Mouse (Mus musculus): ENCODE data around the gene Zbtb20. TPM values are rescaled to one million over a fixed set of nuclear protein-coding genes. Genes with fewer than 3 reads are reported as not detected.

The Zbtb20 gene
- total RNA-seq, 2 experiments from 2014 or later = 78.8 to 85.4 TPM

DNA sequence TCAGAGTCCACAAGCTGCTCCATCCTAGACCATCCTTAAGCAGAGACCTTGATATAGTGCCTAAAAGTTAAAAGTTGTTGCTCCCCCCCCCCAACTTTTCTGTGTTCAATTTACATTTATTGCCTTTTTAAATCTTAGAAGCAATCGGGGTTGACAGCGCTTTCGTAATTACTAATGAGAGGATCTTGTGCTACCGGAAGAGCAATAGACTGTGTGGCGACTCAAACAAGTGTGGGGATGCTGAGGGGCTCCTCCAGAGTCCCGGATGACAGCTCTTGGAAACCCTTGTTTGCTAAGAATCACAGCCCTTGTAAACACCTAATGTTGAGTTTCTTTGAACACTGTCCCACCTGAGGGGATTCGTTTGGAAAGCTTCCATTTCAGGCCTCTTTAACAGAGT lies 758.4 kb downstream of the Zbtb20 start:
- no peak for DNase-seq (ENCODE audit: low spot score in 2 of 2)

DNA sequence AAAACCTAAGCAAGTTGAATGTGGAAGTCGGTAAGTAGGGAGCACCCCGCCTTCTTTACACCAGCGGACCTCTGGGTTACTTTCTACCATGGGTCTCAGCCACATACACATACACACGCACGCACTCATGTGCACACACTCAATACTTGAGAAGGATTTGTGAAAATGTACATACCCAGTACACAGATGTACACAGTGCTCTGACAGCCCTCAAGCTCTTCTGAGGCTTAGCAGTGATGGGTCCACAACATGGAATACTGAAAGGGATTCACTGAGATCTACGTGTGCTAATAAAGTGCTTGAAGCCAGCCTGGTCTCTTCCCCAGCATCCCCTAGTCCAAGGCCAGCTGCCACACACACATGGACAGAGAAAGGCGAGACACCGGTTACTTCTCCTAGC lies 761.6 kb downstream of the Zbtb20 start:
- DNase-seq (ENCODE audit: low spot score in 2 of 2) = no peak

DNA sequence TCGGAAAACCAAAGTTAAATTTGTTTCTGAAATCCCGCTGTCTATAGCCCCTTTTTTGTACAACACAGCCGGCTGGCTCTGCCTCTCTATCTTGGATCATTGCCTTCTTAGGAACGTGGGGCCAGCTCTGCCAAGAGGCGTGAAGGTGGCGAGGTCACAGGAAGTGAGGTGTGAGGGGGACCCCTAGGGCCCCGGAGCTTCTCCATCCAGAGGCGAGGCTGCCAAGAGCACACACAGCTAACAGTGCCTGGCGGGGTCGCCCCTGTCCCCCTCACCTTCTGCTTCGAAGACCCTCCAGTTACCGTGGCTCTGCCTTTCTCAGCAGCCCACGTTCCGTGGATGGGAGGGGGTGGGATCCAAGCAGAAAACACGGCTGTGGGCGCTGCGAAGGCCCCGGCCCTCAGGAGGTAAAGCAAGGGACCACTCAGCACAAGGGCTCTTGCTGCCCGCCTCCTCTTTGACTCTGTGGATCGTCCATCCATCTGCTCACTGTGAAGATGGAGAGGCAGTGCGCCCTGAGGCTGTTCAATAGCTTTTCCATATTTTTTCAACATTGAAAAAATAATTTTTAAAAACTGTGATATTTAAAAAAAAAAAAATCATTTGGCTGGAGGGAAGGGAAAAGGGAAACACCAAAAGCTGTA lies 762.8 kb downstream of the Zbtb20 start:
- no peak for DNase-seq (ENCODE audit: low spot score in 2 of 2)

GRCm38 (mm10) chr16:43641230-43641629 lies 765.5 kb downstream of the Zbtb20 start:
- DNase-seq (ENCODE audit: low spot score in 2 of 2) = no peak

DNA sequence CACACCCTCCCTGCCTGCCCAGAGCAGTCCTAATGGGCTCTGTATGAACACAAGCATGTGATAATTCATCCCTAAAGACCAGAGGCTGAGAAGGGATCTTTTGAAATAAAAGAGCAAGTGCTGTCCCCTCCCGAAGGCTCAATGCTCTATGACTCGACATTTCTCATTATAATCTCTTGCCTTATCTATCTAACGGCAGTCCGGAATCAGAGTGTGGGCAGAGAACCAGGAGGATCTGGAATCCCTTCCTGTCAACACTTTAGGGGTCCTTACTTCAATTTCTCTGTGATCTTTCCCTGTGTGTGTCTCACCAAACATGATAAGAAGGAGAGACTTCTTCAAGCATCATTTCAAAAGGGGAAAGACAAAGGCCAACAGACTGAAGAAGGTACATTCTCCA lies 770.2 kb downstream of the Zbtb20 start:
- DNase-seq (ENCODE audit: low spot score in 2 of 2) = no peak

GRCm38 (mm10) chr16:43646943-43647342 lies 771.3 kb downstream of the Zbtb20 start:
- DNase-seq (ENCODE audit: low spot score in 2 of 2) = no peak

- DNase-seq (ENCODE audit: low spot score in 2 of 2) = no peak
Observed at GRCm38 (mm10) chr16:43647641-43648040, 772.0 kb downstream of the Zbtb20 start.

GRCm38 (mm10) chr16:43650355-43651080 lies 774.8 kb downstream of the Zbtb20 start:
- no peak for DNase-seq (ENCODE audit: low spot score in 2 of 2)

- no peak for DNase-seq (ENCODE audit: low spot score in 2 of 2)
Observed at GRCm38 (mm10) chr16:43653288-43653687, 777.6 kb downstream of the Zbtb20 start.

DNA sequence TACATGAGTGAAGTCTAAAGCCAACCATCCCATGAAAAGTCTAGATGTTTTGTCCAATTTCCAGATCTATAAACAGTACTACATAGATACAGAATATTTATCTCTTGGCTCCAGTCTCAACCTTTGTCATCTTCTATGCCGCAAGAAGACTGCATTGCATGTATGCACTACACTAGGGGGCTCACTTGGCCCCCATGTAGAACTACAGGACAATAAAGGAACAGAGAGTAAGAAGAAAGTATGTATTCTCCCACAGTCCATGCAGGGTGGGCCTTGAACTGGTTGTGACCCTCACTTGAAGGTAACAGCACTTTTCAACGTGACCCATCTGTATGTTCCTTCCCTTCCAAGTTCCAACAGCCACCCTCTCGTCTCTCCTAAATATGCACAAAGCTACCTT lies 778.6 kb downstream of the Zbtb20 start:
- no peak for DNase-seq (ENCODE audit: low spot score in 2 of 2)

- DNase-seq (ENCODE audit: low spot score in 2 of 2) = no peak
Observed at GRCm38 (mm10) chr16:43655183-43655787, 779.6 kb downstream of the Zbtb20 start.

- no peak for DNase-seq (ENCODE audit: low spot score in 2 of 2)
Observed at GRCm38 (mm10) chr16:43661576-43661975, 785.9 kb downstream of the Zbtb20 start.

DNA sequence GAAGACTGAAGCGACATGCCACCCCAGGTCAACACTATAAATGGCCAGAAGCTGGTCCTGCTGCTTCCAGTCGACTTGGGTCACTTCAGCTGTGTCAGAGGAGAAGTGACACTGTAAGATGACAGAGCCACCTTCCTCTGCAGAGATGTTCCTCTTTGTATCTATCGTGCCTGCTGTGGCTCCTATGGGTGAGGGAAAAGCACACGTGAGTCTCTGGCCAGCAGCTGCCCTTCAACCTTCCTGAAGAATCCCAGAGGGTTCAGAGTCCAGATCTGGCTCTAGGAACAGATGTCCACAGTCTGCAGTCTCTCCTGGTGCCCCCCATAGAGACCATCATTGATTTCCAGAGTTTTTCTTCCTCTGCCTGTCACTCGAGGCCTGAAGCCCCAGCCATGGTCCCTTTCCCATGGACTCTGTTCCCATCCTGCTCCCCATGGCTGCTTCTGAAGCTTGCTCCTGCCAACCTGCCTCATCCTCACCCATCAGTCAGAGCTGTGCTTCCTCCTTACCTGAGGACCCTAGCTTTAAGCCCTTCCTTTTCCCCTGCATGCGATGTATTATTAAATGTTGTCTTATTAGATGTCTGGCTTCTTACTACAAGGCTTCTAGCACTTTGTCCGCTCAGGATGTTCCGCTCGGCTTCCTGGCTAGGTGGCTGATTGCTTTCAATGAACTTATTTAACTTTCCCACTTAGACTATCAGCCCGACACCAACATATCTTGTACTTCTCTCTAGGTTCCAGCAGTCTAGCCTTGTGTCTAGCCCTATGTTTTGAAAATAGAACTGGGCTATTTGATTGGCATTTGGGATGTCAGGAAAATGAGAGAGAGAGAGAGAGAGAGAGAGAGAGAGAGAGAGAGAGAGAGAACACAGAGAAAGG lies 786.7 kb downstream of the Zbtb20 start:
- no peak for DNase-seq (ENCODE audit: low spot score in 2 of 2)

DNA sequence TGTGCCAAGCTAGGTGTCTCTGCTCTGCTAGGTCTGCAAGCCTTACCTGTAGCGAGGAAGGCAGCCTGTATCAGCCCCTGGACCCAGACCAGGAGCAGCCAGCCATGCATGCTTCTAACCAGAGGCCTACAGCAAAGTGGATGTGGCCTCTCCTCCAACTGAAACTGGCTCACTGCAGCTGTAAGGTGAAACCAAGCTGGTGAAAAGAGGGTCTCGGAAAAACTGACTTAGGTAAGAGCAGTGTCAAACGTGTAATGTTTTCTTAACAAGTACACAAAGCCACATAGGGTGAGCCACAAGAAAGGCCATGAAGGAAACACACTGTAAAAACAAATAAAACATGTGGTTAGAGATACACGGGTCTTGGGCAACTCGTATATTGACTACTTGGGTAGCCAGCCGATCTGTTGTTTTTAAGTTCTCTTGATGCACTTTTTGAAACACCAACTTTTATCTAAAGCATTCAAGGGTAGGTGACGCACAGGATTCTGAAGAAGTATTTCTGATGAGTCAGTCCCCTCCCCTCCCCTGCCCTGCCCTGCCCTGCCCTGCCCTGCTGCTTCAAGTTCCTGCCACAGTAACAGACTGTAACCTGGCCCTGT lies 788.4 kb downstream of the Zbtb20 start, which contains the start of gene Tigit:
Gene Tigit, minus strand, starts transcription at position 169 of the 602 bp plus-strand sequence.
- DNase-seq (ENCODE audit: low spot score in 2 of 2) = no peak

DNA sequence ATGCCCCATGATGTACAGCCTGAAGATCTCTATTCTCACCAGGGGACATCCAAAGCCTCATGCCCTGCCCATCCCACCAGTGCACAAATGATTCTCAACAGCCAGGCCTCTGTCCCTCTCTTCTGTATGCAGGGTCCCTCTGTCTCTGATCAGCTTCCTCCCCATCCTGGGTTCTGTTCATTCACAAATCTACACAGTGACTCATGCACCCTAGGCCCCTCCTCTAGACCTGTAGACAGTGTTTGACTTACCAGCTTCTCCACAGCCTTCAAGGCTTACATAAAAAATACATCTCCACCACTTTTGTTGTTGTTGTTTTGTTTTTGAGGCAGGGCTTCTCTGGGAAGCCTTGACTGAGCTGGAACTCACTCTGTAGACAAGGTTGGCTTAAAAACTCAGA lies 789.2 kb downstream of the Zbtb20 start:
- no peak for DNase-seq (ENCODE audit: low spot score in 2 of 2)

DNA sequence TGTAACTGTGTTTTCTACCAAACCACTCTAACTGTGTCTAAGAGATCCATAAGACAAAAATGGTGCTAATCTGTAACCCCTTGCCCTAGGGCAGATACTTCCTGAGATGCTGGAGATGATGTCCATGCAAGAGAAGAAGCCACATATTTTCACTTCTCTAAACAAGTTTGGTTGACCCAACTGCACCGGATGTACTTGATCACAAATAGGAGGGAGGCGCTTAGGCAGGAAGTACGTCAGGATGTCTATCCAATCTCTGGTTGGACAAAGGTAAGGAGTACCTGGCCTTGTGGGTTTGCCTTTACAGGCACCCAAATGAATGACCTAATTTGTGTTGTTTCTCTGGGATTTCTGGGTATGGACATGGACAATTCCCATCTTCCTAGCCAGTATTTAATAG lies 792.6 kb downstream of the Zbtb20 start:
- no peak for DNase-seq (ENCODE audit: low spot score in 2 of 2)

- DNase-seq (ENCODE audit: low spot score in 2 of 2) = no peak
Observed at GRCm38 (mm10) chr16:43671972-43672371, 796.3 kb downstream of the Zbtb20 start.

- DNase-seq (ENCODE audit: low spot score in 2 of 2) = no peak
Observed at GRCm38 (mm10) chr16:43672697-43673096, 797.0 kb downstream of the Zbtb20 start.

DNA sequence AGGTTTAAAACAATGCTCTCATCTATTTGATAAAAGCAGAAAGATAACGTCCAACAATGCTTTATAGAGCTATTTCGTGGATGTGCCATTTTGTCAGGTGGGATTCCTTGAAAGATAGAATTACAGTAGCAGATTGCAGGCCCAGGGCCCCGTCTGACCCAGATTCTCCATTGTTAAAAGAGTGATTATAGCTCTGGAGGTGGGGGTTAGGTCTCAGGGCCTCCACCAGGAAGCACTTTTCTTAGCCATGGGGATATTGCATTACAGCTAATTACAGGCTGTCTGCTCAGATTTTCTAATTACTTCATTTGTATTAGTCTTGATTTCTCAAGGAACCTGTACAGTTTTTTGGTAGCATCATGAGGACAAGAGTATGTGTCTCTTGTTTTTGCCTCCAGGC lies 798.7 kb downstream of the Zbtb20 start:
- DNase-seq (ENCODE audit: low spot score in 2 of 2) = no peak

DNA sequence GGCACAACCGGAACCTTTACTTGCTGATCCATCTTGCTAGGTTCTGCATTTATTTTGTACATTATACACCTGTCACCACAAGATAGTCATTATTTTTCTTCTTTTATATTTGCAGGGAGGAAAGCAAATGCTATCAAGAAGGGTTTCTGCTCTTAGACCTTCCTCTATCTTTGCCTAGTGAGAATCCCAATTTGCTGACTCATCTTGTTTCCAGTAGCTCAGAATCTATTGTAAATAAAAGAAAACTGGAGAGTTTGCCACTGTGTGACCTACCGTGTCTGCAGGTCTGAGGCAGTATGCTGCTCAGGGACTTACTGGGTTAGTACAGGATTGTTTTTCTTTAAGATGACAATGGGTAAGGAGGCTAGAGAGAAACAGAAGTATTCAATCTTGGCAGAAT lies 812.3 kb downstream of the Zbtb20 start:
- no peak for DNase-seq (ENCODE audit: low spot score in 2 of 2)

DNA sequence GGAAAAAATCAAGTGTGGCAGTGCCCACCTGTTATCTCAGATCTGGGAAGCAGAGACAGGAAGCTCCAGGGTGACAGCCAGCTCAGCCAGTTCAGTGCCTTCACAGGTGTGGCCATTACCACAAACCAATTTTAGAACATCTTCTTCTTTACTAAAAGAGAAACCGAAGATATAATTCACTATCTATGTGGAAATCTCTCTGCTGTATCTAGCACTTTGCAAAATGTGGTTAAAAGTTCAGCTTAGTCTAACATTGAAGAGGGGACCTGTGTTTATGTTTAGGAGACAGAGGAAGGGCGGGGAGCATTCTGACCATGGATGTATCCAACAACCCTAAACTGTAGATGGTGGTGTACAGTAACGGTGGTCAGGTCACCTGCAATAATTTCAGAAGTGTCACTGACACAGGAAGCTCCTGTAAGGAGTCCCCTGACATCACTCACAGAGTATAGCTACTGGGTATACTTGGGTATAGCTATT lies 814.6 kb downstream of the Zbtb20 start:
- no peak for DNase-seq (ENCODE audit: low spot score in 2 of 2)

All from adrenal gland, postnatal 4 days (tissue).